Mouse (Mus musculus) T-helper 17 cell (primary cell): ENCODE results near the gene Tex52.

Source experiments
- in situ Hi-C, 2 experiments: fragments of 300-600 bp; cut with MboI, MseI; formaldehyde crosslinking; loops; 1 replicate in 1 of 2; 2 replicates in 1 of 2; pipeline ENCODE4 v1.15.1; 2025; ENCODE audit warnings: high pct_unique_total_duplicates in 2 of 2

The Tex52 gene

GRCm38 (mm10) chr6:128376371-128377085, 1.3 kb downstream of the Tex52 start:
- in situ Hi-C loops, result loop anchor here in 1 of 2 experiments (25.0 kb wide), 1 partner anchor 1264 kb away; the partner anchor contains the start of gene Tigar

- in situ Hi-C loops, result loop anchor here in 1 of 2 experiments (25.0 kb wide), 1 partner anchor 1267 kb away; the partner anchor contains the start of gene Tigar
Observed at GRCm38 (mm10) chr6:128379636-128380035, 4.4 kb downstream of the Tex52 start.

DNA sequence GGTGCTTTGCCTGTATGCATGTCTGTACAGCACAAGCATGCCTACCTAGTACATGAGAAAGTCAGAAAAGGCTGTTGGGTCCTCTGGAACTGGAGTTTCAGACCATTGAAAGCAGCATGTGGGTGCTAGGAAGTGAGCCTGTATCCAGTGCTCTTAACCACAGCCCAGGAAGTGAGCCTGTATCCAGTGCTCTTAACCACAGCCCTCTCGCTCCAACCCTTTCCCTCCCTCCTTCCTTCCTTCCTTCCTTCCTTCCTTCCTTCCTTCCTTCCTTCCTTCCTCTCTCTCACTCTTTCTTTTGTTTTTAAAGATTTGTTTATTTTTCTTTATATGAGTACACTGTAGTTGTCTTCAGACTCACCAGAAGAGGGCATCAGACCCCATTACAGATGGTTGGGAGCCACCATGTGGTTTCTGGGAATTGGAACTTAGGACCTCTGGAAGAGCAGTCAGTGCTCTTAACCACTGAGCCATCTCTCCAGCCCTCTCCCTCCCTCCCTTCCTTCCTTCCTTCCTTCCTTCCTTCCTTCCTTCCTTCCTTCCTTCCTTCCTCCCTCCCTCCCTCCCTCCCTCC, 5.4 kb downstream of the Tex52 start:
- in situ Hi-C loops, result loop anchor here in 1 of 2 experiments (25.0 kb wide), 1 partner anchor 1268 kb away; the partner anchor contains the start of gene Tigar

DNA sequence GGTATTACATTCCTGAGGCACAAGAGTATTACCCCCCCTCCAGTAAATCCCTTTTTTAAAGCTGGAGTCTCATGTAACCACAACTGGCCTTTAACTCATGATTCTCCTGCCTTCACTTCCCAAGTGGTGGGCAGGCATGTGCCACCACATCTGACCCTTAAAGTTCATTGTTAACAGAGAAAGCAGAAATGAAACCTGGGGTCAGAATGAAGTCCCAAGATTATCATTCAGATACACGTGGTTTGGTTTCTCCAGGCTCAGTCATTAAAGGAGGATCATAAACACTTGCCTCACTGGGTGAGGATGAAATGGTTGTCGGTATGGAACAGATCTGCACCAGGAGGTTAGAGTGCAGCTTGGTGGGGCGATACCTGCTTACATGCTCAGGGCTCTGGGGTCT, 6.0 kb downstream of the Tex52 start:
- in situ Hi-C loops, result loop anchor here in 1 of 2 experiments (25.0 kb wide), 1 partner anchor 1269 kb away; the partner anchor contains the start of gene Tigar

- in situ Hi-C loops, result loop anchor here in 1 of 2 experiments (25.0 kb wide), 1 partner anchor 1271 kb away; the partner anchor contains the start of gene Tigar
Observed at GRCm38 (mm10) chr6:128383752-128384151, 8.5 kb downstream of the Tex52 start.

GRCm38 (mm10) chr6:128385026-128385425, 9.8 kb downstream of the Tex52 start:
- in situ Hi-C loops, result loop anchor here in 1 of 2 experiments (25.0 kb wide), 1 partner anchor 1273 kb away; the partner anchor contains the start of gene Tigar

DNA sequence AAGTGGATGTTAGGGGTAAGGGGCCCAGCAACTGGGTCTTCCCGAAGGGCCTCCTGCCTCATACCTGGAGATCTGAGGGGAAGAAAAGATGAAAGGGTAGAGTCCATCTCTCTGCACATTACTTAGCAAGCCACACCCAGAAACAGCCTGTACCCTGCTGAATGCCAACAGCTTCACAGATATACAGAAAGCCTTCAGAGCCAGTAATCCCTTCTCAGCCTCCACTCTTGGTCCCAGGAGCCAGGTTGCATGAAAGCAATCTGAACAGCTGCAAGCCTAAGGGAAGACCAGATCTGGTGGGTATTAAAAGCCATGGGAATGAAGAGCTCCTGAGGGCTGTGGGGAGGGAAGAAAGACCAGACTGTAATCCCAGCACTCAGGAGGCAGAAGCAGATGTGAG, 13.9 kb downstream of the Tex52 start:
- in situ Hi-C loops, result loop anchor here in 1 of 2 experiments (25.0 kb wide), 1 partner anchor 1277 kb away; the partner anchor contains the start of gene Tigar

- in situ Hi-C loops, result loop anchor here in 1 of 2 experiments (25.0 kb wide), 1 partner anchor 1278 kb away; the partner anchor contains the start of gene Tigar
Observed at GRCm38 (mm10) chr6:128390683-128391082, 15.4 kb downstream of the Tex52 start.

DNA sequence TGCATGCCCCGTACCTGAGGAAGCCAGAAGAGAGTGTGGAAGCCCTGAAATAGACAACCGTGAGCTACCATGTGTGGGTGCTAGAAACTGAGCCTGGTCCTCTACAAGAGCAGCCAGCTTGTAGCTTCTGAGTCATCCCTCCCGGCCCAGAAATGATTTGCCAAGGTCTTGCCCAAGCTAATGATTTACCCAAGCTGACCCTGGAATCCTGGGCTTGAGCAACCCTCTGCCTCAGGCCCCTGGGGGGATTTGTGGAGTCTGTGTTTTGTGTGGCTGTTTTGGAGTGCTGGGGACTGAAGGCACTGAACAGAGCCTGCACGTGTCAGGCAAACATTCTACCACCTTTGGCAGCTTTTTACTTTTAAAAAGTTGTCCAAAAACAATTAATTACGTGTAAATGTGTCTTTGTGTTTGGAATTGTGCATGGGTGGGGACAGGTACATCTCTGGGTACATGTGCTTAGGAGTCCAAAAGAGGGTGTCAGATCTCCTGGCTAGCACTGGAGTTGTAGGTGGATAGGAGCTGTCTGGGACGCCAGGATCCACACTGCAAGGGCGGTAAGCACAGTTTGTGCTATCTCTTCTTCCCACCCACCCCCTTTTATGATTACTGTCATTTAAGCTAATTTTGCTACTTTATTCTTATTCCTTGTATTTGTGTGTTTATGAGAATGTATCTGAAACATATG, 22.5 kb downstream of the Tex52 start:
- in situ Hi-C loops, result loop anchor here in 1 of 2 experiments (25.0 kb wide), 1 partner anchor 1285 kb away; the partner anchor contains the start of gene Tigar

DNA sequence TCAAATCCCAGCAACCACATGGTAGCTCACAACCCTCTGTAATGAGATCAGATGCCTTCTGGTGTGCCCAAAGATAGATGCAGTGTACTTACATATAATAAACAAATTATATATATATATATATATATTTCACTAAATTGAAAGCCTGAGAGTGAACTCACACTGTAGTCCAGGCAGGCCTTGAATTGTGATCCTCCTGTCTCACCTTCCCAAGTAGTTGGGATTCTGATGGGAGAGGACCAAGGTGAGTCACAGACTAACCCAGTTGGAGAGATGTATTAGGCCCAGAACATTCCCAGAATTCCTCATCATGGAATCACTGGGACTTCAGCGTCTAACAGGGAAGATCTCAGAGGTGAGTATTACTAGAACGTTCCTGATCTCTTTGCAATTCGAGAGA, 23.7 kb downstream of the Tex52 start, which contains the start of gene Nrip2:
Nrip2 (plus strand) TSS at position 301 of the 400 bp plus-strand sequence.
- in situ Hi-C loops, result loop anchor here in 1 of 2 experiments (25.0 kb wide), 1 partner anchor 1287 kb away; the partner anchor contains the start of gene Tigar

- in situ Hi-C loops, result loop anchor here in 1 of 2 experiments (25.0 kb wide), 1 partner anchor 1287 kb away; the partner anchor contains the start of gene Tigar
Observed at GRCm38 (mm10) chr6:128399421-128400185, 24.3 kb downstream of the Tex52 start.

- in situ Hi-C loops, result no loop called here
Observed at GRCm38 (mm10) chr6:128404708-128405107, 29.5 kb downstream of the Tex52 start.

DNA sequence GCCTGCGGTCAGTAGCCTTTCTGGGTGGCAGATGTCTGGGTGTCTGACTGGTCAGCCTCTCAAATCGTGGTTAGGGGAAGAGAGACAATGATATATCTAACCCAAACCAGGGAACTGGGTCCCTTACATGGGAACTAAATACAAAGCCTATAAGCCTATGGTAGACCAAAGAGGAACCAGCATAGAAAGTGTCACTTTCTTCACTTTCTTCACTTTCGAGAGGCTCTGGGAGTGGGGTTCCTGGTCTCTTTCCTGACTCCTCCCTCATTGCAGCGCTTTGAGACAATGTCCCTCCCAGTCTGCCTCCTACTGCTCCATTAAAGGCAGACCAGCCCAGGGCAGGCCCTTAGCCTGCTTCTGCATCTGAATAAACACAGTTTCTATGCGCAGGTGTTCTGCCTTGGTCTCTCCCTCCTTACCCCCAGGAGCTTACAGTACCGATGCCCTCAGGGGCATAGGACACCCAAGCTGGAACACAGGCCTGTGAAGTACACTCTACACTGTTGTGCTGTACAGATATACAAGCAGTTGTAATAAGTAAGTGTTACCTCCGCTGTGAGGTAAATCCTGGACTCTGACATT, 33.4 kb downstream of the Tex52 start:
- in situ Hi-C loops, result no loop called here

- in situ Hi-C loops, result loop anchor here (5.0 to 10.0 kb wide), 3 partner anchors 46 to 208 kb away; partner anchors contain the start of genes Foxm1 (in 1 of the 2) and Rhno1 (in 1 of the 2)
Observed at GRCm38 (mm10) chr6:128410305-128410704, 35.0 kb downstream of the Tex52 start.

GRCm38 (mm10) chr6:128411115-128411514, 35.9 kb downstream of the Tex52 start:
- in situ Hi-C loops, result loop anchor here (5.0 to 10.0 kb wide), 3 partner anchors 46 to 209 kb away; partner anchors contain the start of genes Foxm1 (in 1 of the 2) and Rhno1 (in 1 of the 2)

DNA sequence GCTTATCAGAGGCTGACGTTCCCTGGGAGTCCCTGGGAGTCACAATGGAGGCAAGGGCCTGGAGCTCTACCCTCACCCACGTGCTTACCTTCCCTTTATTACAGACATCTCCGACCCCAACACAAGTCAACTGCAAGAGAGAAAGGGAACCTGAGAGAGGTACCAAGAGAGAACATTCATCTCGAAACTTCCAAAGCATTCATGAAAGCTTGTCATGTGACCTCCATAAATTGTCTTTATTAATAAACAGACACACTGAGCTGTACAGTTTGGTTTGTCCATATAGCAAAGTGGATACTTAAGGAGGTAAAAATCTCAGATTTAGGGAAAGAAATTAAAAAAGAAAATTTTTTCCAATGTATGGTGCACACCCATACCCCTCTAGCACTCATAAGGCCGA, 40.9 kb downstream of the Tex52 start:
- in situ Hi-C loops, result loop anchor here in 1 of 2 experiments (10.0 kb wide), 1 partner anchor 51 kb away; the partner anchor contains the start of genes Foxm1 and Rhno1

DNA sequence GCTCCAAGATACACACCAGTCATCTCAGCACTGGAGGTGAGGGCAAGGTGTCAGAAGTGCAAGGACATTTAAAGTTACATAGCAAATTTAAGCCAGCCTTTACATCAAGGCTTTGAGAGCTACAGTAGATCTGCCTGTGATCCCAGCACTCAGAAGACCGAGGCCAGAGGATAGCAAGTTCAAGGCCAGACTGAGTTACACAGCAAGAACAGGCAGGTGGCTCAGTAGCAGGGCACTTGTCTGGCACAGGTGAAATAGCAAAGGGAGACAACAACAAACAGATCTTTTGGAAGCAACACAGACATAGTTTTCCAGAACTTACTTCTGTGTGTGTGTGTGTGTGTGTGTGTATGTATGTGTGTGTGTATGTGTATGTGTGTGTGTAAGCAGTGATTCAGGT, 42.8 kb downstream of the Tex52 start:
- in situ Hi-C loops, result loop anchor here in 1 of 2 experiments (10.0 kb wide), 1 partner anchor 53 kb away; the partner anchor contains the start of genes Foxm1 and Rhno1

DNA sequence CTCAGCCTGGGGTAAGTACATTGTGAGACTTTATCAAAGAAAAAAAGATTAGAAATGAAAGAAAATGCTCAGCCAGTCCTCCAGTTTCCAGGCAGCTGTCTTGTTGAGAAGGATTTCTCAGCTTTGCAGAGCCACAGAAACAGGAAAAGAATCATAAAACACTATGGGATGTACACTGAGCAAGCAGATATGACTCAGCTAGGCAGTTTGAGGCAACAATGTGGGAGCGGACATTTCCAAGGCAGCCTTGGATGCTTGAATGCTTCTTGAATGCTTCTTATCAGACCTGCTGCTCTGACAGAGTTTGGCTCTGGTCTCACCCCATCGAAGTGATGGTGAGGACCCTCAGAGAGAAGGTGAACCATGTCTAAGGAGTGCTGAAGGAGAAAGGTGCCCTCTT, 45.8 kb downstream of the Tex52 start:
- in situ Hi-C loops, result no loop called here

DNA sequence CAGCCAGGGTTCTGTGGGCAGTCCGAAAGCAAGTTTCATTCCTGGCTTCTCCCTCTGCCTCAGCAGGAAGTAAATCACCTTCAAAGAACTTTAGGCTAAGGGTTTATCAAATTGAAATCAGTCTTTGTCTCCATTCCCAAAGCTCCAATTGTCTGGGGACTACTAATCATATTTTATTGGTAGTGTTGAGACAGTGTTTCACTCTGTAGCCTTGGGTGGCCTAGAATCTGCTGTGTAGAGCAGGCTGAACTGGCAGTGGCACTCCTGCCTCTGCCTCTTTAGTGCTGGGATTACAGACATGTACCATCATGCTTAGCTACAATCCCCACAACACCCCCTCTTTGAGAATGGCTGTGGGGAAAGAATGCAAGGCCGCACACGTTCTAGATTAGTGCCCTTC, 46.2 kb downstream of the Tex52 start:
- in situ Hi-C loops, result no loop called here
